Mouse (Mus musculus): ENCODE results near the gene Eng.

DNA sequence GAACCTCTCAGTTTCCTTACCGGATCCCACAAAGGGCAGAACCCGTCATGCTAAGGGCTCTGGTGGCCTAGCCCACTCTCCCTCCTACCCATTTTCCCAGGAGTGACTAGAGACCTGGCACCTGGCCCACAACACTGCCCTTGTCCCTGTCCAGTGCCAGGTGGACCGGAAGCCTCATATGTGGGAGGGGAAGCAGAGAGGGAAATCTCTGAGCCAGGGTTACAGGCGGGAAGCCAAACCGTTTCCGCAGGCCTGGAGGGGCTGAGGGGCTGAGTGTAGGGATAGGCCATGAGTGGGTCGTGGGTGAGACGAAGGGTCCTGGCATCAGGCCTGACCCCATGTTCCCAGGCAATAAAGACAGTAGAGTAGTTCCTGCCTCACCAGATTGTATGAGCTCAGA is 47.9 kb upstream of the Eng start:
- TF ChIP-seq CTCF (IDR thresholded peaks at IDR 0.05; ENCODE audit: borderline replicate concordance, extremely low read depth, insufficient read depth, insufficient read length) (no peak), POLR2A (IDR thresholded peaks at IDR 0.05; ENCODE audit: borderline replicate concordance, extremely low read depth, insufficient read depth, insufficient read length, poor library complexity, severe bottlenecking) (no peak)

Data from brain, embryonic 14.5 days (tissue).